Mouse (Mus musculus) embryonic fibroblast, embryonic 13.5 days (primary cell): ENCODE results near the gene Otud7b. TPM values are rescaled to one million over a fixed set of nuclear protein-coding genes. Genes with fewer than 3 reads are reported as not detected.

Source experiments
- H3K27ac ChIP-seq: 2 replicates; pipeline ENCODE4 v1.5.1; 2012; ENCODE audit warnings: low read length, control low read depth, inconsistent platforms; ENCODE audit not compliant: insufficient read depth
- H3K4me1 ChIP-seq: 2 replicates; pipeline ENCODE4 v1.6.1; 2011; ENCODE audit warnings: low read length; ENCODE audit not compliant: control insufficient read depth, insufficient read depth
- H3K4me3 ChIP-seq: 2 replicates; pipeline ENCODE4 v1.5.1; 2011; ENCODE audit warnings: mild to moderate bottlenecking, control low read depth, low read length; ENCODE audit not compliant: insufficient read depth
- CTCF ChIP-seq: IDR thresholded peaks from 2 replicates; pipeline ENCODE4 v1.5.1; 2011; ENCODE audit warnings: mild to moderate bottlenecking, control low read depth, low read length, moderate library complexity, borderline replicate concordance; ENCODE audit not compliant: insufficient read depth
- POLR2A ChIP-seq: IDR thresholded peaks from 2 replicates; pipeline ENCODE4 v1.6.1; 2011; ENCODE audit warnings: low read depth, mild to moderate bottlenecking, control low read depth, low read length, moderate library complexity
- polyA plus RNA-seq: library from polyadenylated mRNA; stranded (reverse); fragments of >200 nt; gene quantifications from 2 replicates; pipeline ENCODE4 v1.2.4, GENCODE M21; 2011; ENCODE audit warnings: low read depth; ENCODE audit not compliant: missing spikeins, insufficient read length

Otud7b gene
- polyA plus RNA-seq, 1 experiment: 26.0 TPM

DNA sequence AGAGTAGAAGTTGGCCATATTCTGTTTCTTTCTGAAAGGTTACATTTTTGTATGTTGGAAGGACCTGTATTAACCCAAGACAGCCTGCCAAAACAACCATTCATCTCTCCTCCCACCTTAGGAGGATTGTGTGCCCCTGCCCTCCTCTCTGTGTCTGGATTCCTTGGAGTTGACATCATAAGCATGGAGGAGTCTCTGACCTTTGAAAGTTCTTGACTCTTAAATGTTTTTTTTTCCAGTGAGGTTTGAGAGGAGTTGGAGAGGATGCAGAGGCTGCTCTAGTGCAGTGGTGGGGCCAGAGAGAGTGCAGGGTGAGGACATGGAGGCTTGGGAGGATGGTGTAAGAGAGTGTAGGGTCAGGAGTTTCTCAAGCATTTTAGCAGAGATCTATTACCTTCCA, 23.8 kb downstream of the Otud7b start:
- Histone ChIP-seq H3K4me1 (peaks cover 4% of the 10 kb centered on the region), H3K4me3 (no peak overlapping the region)
- TF ChIP-seq POLR2A (no peak), CTCF (no peak)

DNA sequence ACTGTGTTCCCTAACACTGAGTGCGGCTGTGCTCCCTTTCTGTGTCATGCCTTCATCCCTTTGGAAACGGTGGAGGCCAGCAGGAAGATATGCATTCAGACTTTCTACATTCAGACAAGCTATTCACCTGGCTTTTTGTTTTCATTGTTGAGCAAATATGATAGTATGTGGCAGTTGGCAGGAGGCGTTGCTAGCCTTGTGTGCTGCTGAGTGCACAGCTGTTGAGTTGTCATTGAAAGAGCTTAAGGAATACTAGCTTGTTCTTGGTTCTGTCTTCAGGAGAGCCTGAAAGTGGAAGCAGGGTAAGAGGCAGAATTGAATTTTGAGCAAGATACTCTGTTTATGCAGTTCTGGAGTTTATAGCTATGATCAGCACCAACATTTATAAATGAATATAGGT, 28.2 kb downstream of the Otud7b start:
- H3K27ac ChIP-seq: no peak overlapping the region
- TF ChIP-seq CTCF (no peak), POLR2A (no peak)
- H3K4me3 ChIP-seq: no peak overlapping the region
- H3K4me1 ChIP-seq: peaks cover 17% of the 10 kb centered on the region

More for the DNA sequence above, 23.8 kb downstream of the Otud7b start:
- H3K27ac ChIP-seq: peak overlapping the region; percentile 43; the same call in 1 of the 2 replicates

- peaks cover 13% of the 10 kb centered on the region for H3K4me1 ChIP-seq
- H3K27ac ChIP-seq: peak overlapping the region; percentile 59
- no peak overlapping the region for H3K4me3 ChIP-seq
- TF ChIP-seq CTCF: no peak
- TF ChIP-seq POLR2A: no peak
Measured at GRCm38 (mm10) chr3:96133327-96133905, 29.1 kb downstream of the Otud7b start.

DNA sequence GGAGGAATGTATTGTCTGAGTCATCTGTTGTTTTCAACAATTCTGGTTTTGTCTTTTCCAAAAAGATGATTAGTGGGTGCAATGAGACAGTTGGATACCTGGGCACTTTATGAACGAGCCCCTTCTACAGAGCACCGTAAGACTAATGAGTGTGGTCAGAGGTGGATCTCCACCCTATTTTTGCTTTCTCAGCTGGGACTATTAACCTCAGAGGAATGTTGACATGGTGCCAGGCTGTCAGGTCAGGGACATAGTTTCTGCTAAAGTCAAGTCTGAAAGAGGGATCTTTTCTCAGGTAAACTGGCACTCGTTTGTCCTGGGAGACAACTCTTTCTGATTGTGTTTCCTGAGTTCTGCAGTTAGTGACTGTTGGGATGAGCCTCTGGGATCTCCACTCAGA, 30.7 kb downstream of the Otud7b start:
- Histone ChIP-seq H3K4me3 (no peak overlapping the region), H3K27ac (0 out of 2 replicates have a peak overlapping the region, but pooled peaks have one; percentile 11), H3K4me1 (peaks cover 13% of the 10 kb centered on the region)
- TF ChIP-seq CTCF (no peak), POLR2A (no peak)

DNA sequence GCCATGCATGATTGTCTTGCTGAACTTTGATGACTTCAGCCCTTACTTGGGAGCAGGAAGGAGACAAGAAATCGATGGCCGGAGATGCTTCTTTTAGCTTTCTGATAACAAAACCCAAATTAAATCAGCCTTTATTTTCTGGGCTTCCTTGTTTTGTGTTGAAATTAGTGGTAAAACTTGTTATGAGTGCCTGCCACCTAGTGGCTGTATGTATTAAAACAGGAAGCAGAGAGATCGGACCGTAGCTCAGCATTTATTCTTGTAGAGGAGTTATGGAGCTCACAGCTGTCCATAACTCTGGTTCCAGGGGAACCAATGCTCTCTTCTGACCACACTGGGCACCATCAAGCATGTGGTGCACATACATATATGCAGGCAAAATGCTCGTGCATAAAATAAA, 43.6 kb downstream of the Otud7b start:
- Histone ChIP-seq H3K4me3 (no peak overlapping the region), H3K27ac (no peak overlapping the region), H3K4me1 (peaks cover 2% of the 10 kb centered on the region; the same call in 1 of the 2 replicates)
- TF ChIP-seq POLR2A (no peak), CTCF (no peak)

DNA sequence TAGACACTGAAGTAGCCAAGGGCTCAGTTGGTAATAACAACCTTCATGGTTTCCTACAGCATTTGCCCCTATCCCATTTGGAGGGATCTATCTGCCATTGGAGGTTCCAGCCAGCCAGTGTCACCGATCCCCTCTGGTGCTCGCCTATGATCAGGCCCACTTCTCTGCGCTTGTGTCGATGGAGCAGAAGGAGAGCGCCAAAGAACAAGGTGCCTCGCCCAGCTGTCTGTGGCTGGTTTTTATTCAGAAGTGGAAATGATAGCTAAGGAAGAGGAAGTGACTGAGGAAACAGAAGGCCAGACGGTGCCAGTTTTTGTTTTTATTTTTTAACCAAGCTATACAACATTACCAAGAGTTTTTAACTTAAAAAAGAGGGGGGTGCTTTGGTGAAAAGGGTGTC, 47.5 kb downstream of the Otud7b start:
- no peak for TF ChIP-seq CTCF
- no peak for TF ChIP-seq POLR2A
- Histone ChIP-seq H3K4me3 (no peak overlapping the region), H3K27ac (no peak overlapping the region), H3K4me1 (peaks cover 2% of the 10 kb centered on the region; the same call in 1 of the 2 replicates)

DNA sequence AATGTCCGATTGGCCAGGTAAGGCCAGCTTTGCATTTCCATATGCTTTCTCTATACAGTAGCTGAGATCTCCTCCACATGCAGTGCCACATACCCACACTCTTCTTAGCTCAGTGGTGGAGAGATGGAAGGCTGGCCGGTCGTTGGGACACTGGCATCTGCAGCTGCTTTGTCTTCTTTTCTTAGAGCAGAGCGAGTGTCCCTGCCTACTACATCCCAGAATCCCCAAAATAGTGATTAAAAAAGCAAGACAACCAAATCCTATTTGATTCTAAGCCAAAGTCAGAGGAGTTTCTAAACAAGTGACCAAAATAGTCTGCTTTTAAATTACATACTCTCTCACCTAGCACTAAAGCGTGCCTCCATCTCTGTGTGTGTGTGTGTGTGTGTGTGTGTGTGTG, 48.3 kb downstream of the Otud7b start:
- no peak overlapping the region for H3K4me3 ChIP-seq
- no peak for TF ChIP-seq CTCF
- no peak for TF ChIP-seq POLR2A
- H3K27ac ChIP-seq: no peak overlapping the region
- H3K4me1 ChIP-seq: peaks cover 2% of the 10 kb centered on the region; the same call in 1 of the 2 replicates

GRCm38 (mm10) chr3:96155501-96155900, 51.2 kb downstream of the Otud7b start:
- Histone ChIP-seq H3K4me3 (no peak overlapping the region), H3K27ac (no peak overlapping the region), H3K4me1 (peaks cover 7% of the 10 kb centered on the region)
- no peak for TF ChIP-seq CTCF
- TF ChIP-seq POLR2A: no peak

DNA sequence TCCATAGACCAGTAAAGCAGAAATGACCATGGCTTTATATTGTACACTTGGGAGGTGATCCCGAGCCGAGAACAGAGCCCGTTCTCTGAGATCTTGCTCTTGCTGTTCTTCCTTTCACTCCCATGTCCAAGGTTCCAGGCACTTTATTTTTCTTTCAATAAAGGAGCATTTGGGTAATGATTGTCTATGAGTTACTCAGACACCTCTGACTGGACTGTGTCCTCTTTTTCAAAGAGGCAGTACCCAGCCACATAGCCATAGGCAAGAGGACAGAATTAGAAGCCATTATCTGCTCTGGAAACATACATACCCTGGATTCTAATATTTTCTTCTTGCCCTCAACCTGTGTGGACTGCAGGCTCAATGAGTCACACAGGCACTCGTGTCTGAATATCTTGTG, 55.5 kb downstream of the Otud7b start:
- TF ChIP-seq CTCF (no peak), POLR2A (no peak)
- Histone ChIP-seq H3K4me1 (peaks cover 12% of the 10 kb centered on the region), H3K27ac (peak overlapping the region; percentile 95), H3K4me3 (no peak overlapping the region)

- Histone ChIP-seq H3K27ac (peak overlapping the region; percentile 95), H3K4me3 (no peak overlapping the region), H3K4me1 (peaks cover 12% of the 10 kb centered on the region)
- TF ChIP-seq POLR2A (peak; percentile 42), CTCF (no peak)
Measured at GRCm38 (mm10) chr3:96160222-96160802, 56.0 kb downstream of the Otud7b start.
